Mouse (Mus musculus): ENCODE data around the gene Gm5728. TPM values are rescaled to one million over a fixed set of nuclear protein-coding genes. Genes with fewer than 3 reads are reported as not detected.
"Not testable (repeated sequence)": the region's sequence is repeated elsewhere in the genome, so short reads cannot be mapped to it uniquely, and the experiment has no call there.

Gm5728 gene
- polyA plus RNA-seq (2016; fragmentation: Nextera tagmentation; extraction: Ambion mirVana) = not detected in 2 replicates

DNA sequence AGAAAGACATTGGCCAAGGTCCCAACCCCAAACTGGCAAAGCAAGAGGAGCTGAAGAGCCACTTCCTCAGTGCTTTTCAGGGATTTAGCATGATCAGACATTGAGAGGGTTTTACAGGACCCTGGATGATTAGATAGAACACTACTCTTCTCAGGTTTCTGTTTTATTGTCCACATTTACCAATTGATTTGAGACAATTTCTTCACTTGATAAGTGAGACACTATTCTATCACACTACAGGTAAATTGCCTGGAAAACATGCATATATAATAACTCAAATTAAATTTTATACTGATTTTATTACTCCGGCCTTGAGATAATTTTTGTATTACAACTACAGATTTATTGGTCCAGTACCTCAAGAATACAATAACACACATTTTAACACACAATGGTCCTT is at the start of gene Gm5728:
Gm5728 (minus strand) TSS at position 101 of the 400 bp plus-strand sequence.
- not testable (repeated sequence) for H3K27ac ChIP-seq; H3K27me3 ChIP-seq (ENCODE audit: insufficient read depth, poor library complexity, severe bottlenecking); H3K4me1 ChIP-seq (replicated peaks); H3K4me3 ChIP-seq; H3K9me3 ChIP-seq; H3K36me3 ChIP-seq; DNase-seq (ENCODE audit: low spot score)
- no CpG with 5 or more reads among the region's 1 CpGs for WGBS

DNA sequence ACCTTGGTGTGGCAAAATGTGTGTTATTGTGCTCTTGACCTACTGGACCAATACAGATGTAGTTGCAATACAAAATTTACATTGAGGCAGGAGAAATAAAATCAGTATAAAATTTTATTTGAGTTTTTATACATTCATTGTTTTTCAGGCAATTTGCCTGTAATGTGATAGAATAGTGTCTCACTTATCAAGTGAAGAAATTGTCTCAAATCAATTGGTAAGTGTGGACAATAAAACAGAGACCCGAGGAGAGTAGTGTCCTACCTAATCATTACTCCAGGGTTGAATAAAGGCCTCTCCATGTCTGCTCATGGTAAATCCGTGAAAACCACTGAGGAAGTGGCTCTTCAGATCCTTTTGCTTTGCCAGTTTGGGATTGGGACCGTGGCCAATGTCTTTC is 42.4 kb upstream of the Gm5728 start, which contains the start of gene Vmn1r100:
Vmn1r100 (plus strand) TSS at position 301 of the 400 bp plus-strand sequence.
- H3K4me1 ChIP-seq (replicated peaks); H3K36me3 ChIP-seq; H3K27ac ChIP-seq; H3K4me3 ChIP-seq; H3K27me3 ChIP-seq (ENCODE audit: insufficient read depth, poor library complexity, severe bottlenecking); DNase-seq (ENCODE audit: low spot score); H3K9me3 ChIP-seq: not testable (repeated sequence)
- WGBS = no CpG with 5 or more reads among the region's 3 CpGs

DNA sequence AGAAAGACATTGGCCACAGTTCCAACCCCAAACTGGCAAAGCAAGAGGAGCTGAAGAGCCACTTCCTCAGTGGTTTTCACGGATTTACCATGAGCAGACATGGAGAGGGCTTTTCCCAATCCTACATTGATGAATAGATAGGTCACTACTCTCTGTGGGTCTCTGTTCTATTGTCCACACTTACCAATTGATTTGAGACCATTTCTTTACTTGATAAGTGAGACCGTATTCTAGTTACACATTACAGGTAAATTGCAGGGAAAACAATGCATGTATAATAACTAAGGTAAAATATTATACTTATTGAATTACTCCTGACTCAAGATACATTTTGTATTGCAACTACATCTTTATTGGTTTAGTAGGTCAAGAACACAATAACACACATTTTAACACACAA is 41.2 kb downstream of the Gm5728 start, which contains the start of gene Gm4133:
Gm4133 (minus strand) TSS at position 101 of the 400 bp plus-strand sequence.
- H3K27me3 ChIP-seq (ENCODE audit: insufficient read depth, poor library complexity, severe bottlenecking); DNase-seq (ENCODE audit: low spot score); H3K9me3 ChIP-seq; H3K4me1 ChIP-seq (replicated peaks); H3K36me3 ChIP-seq; H3K27ac ChIP-seq; H3K4me3 ChIP-seq: not testable (repeated sequence)
- WGBS = no CpG with 5 or more reads among the region's 2 CpGs

Other genes starting within 250 kb of the Gm5728 start
- not detected in 2 replicates for gene Vmn1r93, start 236.3 kb downstream of the Gm5728 start, polyA plus RNA-seq (2016; fragmentation: Nextera tagmentation; extraction: Ambion mirVana)
- not detected in 2 replicates for gene Vmn1r94, start 207.0 kb downstream of the Gm5728 start, polyA plus RNA-seq (2016; fragmentation: Nextera tagmentation; extraction: Ambion mirVana)
- not detected in 2 replicates for gene Vmn1r95, start 181.7 kb downstream of the Gm5728 start, polyA plus RNA-seq (2016; fragmentation: Nextera tagmentation; extraction: Ambion mirVana)
- not detected in 2 replicates for gene Gm6164, start 169.8 kb downstream of the Gm5728 start, polyA plus RNA-seq (2016; fragmentation: Nextera tagmentation; extraction: Ambion mirVana)
- not detected in 2 replicates for gene Gm4498, start 141.6 kb downstream of the Gm5728 start, polyA plus RNA-seq (2016; fragmentation: Nextera tagmentation; extraction: Ambion mirVana)
- gene Gm5890, start 112.6 kb downstream of the Gm5728 start, polyA plus RNA-seq (2016; fragmentation: Nextera tagmentation; extraction: Ambion mirVana) = not detected in 2 replicates
- not detected in 2 replicates for gene Gm4133, start 41.3 kb downstream of the Gm5728 start, polyA plus RNA-seq (2016; fragmentation: Nextera tagmentation; extraction: Ambion mirVana)
- not detected in 2 replicates for gene Vmn1r100, start 42.5 kb upstream of the Gm5728 start, polyA plus RNA-seq (2016; fragmentation: Nextera tagmentation; extraction: Ambion mirVana)
- gene Vmn1r101, start 67.2 kb upstream of the Gm5728 start, polyA plus RNA-seq (2016; fragmentation: Nextera tagmentation; extraction: Ambion mirVana) = not detected in 2 replicates
- gene Gm10670, start 99.5 kb upstream of the Gm5728 start, polyA plus RNA-seq (2016; fragmentation: Nextera tagmentation; extraction: Ambion mirVana) = not detected in 2 replicates
- gene Vmn1r103, start 135.1 kb upstream of the Gm5728 start, polyA plus RNA-seq (2016; fragmentation: Nextera tagmentation; extraction: Ambion mirVana) = not detected in 2 replicates
- not detected in 2 replicates for gene Vmn1r104, start 158.4 kb upstream of the Gm5728 start, polyA plus RNA-seq (2016; fragmentation: Nextera tagmentation; extraction: Ambion mirVana)
- not detected in 2 replicates for gene Gm5726, start 170.3 kb upstream of the Gm5728 start, polyA plus RNA-seq (2016; fragmentation: Nextera tagmentation; extraction: Ambion mirVana)
- gene Gm4141, start 200.8 kb upstream of the Gm5728 start, polyA plus RNA-seq (2016; fragmentation: Nextera tagmentation; extraction: Ambion mirVana) = not detected in 2 replicates
- not detected in 2 replicates for gene Gm4513, start 223.6 kb upstream of the Gm5728 start, polyA plus RNA-seq (2016; fragmentation: Nextera tagmentation; extraction: Ambion mirVana)